Mouse (Mus musculus) intestine, postnatal 0 days (tissue): ENCODE measurements around the gene Fam208a. TPM values are rescaled to one million over a fixed set of nuclear protein-coding genes. Genes with fewer than 3 reads are reported as not detected.

Source experiments
- ATAC-seq: fragments of 200-750 bp; cut with Nextera tagmentation; 2 replicates; pipeline ENCODE4 v1.8.0; 2017; ENCODE audit warnings: mild to moderate bottlenecking, moderate TSS enrichment, moderate library complexity
- H3K27ac ChIP-seq: fragments of 300-500 bp; sonication (generic); 2 replicates; pipeline ENCODE4 v1.5.1; 2014; ENCODE audit warnings: mild to moderate bottlenecking, low read depth, low read length, moderate library complexity
- H3K27me3 ChIP-seq: fragments of 300-500 bp; sonication (generic); replicated peaks from 2 replicates; pipeline ENCODE4 v1.6.1; 2014; ENCODE audit warnings: low read length, mixed read lengths; ENCODE audit not compliant: control insufficient read depth, insufficient read depth
- H3K36me3 ChIP-seq: fragments of 300-500 bp; sonication (generic); 2 replicates; pipeline ENCODE4 v1.6.1; 2014; ENCODE audit warnings: mild to moderate bottlenecking, moderate library complexity; ENCODE audit not compliant: control insufficient read depth, insufficient read depth
- H3K4me1 ChIP-seq: fragments of 300-500 bp; sonication (generic); replicated peaks from 2 replicates; pipeline ENCODE4 v1.6.1; 2014; ENCODE audit warnings: antibody characterized with exemption, low read length, mixed read lengths; ENCODE audit not compliant: control insufficient read depth, insufficient read depth
- H3K4me2 ChIP-seq: fragments of 300-500 bp; sonication (generic); replicated peaks from 2 replicates; pipeline ENCODE4 v1.6.1; 2014; ENCODE audit warnings: low read depth, mild to moderate bottlenecking, moderate library complexity
- H3K4me3 ChIP-seq: fragments of 300-500 bp; sonication (generic); 2 replicates; pipeline ENCODE4 v1.5.1; 2014; ENCODE audit warnings: low read depth, low read length
- H3K9ac ChIP-seq: fragments of 300-500 bp; sonication (generic); 2 replicates; pipeline ENCODE4 v1.6.1; 2014; ENCODE audit warnings: mild to moderate bottlenecking, low read depth, low read length
- H3K9me3 ChIP-seq: fragments of 300-500 bp; sonication (generic); 2 replicates; pipeline ENCODE4 v1.6.1; 2016; ENCODE audit warnings: mixed run types; ENCODE audit not compliant: control insufficient read depth
- CTCF ChIP-seq: sonication (generic); IDR thresholded peaks from 2 replicates; pipeline ENCODE4 v1.5.1; 2016; ENCODE audit warnings: low read depth, mild to moderate bottlenecking, control low read depth, antibody characterized with exemption, moderate library complexity
- WGBS: fragments of 180-500 bp; shearing (Covaris S2); extraction: QIAGEN DNeasy Blood & Tissue Kit; methylation state at CpG from one replicate; pipeline ENCODE4 v1.1.7; 2014; 5-methylcytosine and 5-hydroxymethylcytosine counted together
- polyA plus RNA-seq: library from polyadenylated mRNA; unstranded; fragments of >200 nt; fragmentation: Nextera tagmentation; extraction: Ambion mirVana; gene quantifications from 2 replicates; pipeline ENCODE4 v1.2.1, GENCODE M21; 2015

Gene Fam208a
- polyA plus RNA-seq, 1 experiment from 2014 or later: 4.9 TPM

DNA sequence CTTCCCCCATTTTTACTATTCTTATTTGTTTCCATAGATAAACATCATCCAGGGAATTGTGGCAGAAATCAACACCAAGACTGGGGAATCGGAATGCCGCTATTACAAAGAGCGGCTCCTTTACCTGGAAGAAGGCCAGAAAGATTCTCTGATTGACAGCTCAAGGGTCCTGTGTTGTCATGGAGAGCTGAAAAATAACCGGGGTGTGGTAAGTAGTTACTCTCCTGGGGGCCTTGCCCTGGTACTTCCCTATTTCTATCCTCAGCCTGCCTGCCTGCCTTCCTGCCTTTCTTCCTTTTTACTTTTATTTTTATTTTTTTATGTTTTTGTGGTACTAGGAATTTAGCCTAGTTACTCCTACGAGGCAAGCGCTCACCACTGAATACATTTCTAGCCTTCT is 31.1 kb upstream of the Fam208a start:
- Histone ChIP-seq H3K27me3 (no peaks in the 10 kb centered on the region), H3K36me3 (peaks cover 30% of the 10 kb centered on the region; the same call in 1 of the 2 replicates), H3K4me3 (no peak overlapping the region), H3K9me3 (no peaks in the 10 kb centered on the region), H3K27ac (no peak overlapping the region), H3K4me2 (no peak overlapping the region), H3K4me1 (no peaks in the 10 kb centered on the region), H3K9ac (no peak overlapping the region)
- 85% methylated on average over 6 of the region's 6 CpGs for WGBS
- no peak for ATAC-seq
- TF ChIP-seq CTCF: no peak

DNA sequence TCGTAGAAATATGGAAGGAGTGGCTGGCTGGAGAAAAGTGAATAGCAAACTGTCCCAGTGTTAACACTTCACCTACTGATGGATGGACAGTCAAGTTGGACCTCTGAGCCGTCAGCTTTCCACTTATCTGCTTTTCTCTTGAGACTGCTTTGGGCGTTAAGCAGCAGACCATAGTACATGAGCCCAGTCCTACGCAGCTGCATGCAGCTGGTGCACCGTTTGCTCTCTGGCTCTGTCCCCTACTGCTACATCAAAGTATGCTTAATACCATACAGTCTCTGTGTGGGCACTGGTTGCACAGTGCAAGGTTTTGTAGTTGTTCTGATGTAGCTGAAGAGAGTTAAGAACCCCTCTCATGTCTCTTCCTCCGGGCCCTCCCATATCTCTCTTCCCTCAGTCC is 28.1 kb upstream of the Fam208a start:
- Histone ChIP-seq H3K4me3 (no peak overlapping the region), H3K4me1 (no peaks in the 10 kb centered on the region), H3K27me3 (no peaks in the 10 kb centered on the region), H3K9me3 (no peaks in the 10 kb centered on the region), H3K36me3 (peaks cover 29% of the 10 kb centered on the region; the same call in 1 of the 2 replicates), H3K4me2 (no peak overlapping the region), H3K9ac (no peak overlapping the region), H3K27ac (no peak overlapping the region)
- TF ChIP-seq CTCF: no peak
- WGBS: 71% methylated on average over 6 of the region's 6 CpGs
- ATAC-seq: no peak

- no peaks in the 10 kb centered on the region for H3K27me3 ChIP-seq
- H3K4me2 ChIP-seq: no peak overlapping the region
- no peak for ATAC-seq
- no peak for TF ChIP-seq CTCF
- H3K36me3 ChIP-seq: peaks cover 27% of the 10 kb centered on the region; the same call in 1 of the 2 replicates
- no peak overlapping the region for H3K27ac ChIP-seq
- no peaks in the 10 kb centered on the region for H3K4me1 ChIP-seq
- no peak overlapping the region for H3K9ac ChIP-seq
- H3K4me3 ChIP-seq: no peak overlapping the region
- WGBS: 76% methylated on average over 12 of the region's 12 CpGs
- no peaks in the 10 kb centered on the region for H3K9me3 ChIP-seq
Measured at GRCm38 (mm10) chr14:27401717-27402278, 26.8 kb upstream of the Fam208a start.

GRCm38 (mm10) chr14:27402332-27403250 is 26.0 kb upstream of the Fam208a start:
- Histone ChIP-seq H3K4me1 (no peaks in the 10 kb centered on the region), H3K27ac (no peak overlapping the region)
- ATAC-seq: no peak

GRCm38 (mm10) chr14:27405452-27405851 is 23.2 kb upstream of the Fam208a start:
- Histone ChIP-seq H3K4me2 (no peak overlapping the region), H3K27me3 (no peaks in the 10 kb centered on the region), H3K27ac (no peak overlapping the region), H3K4me3 (no peak overlapping the region), H3K4me1 (no peaks in the 10 kb centered on the region), H3K9me3 (no peaks in the 10 kb centered on the region), H3K36me3 (peaks cover 8% of the 10 kb centered on the region; the same call in 1 of the 2 replicates), H3K9ac (no peak overlapping the region)
- 83% methylated on average over 4 of the region's 4 CpGs for WGBS
- no peak for ATAC-seq
- TF ChIP-seq CTCF: no peak

More at GRCm38 (mm10) chr14:27402332-27403250, 26.0 kb upstream of the Fam208a start:
- no peaks in the 10 kb centered on the region for H3K9me3 ChIP-seq
- no peaks in the 10 kb centered on the region for H3K27me3 ChIP-seq
- peaks cover 25% of the 10 kb centered on the region; the same call in 1 of the 2 replicates for H3K36me3 ChIP-seq
- no peak for TF ChIP-seq CTCF
- H3K9ac ChIP-seq: no peak overlapping the region
- no peak overlapping the region for H3K4me3 ChIP-seq
- WGBS: 70% methylated on average over 10 of the region's 10 CpGs
- H3K4me2 ChIP-seq: no peak overlapping the region

DNA sequence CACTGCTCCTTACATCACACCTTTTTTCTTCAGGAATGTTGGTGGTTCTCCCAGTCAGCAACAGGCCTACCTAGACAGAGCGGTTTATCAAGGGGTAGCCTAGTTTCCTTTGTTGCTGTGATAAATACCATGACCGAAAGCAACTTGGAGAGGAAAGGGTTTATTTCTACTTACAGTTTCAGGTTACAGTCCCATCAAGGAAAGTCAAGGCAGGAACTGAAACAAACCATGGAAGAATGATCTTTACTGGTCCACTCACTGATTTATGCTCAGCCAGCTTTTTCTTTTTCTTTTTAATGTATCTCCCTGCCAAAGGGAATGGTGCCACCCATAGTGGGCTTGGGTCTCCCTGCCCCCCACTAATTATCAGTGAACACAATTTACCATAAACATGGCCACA is 22.7 kb upstream of the Fam208a start:
- Histone ChIP-seq H3K9me3 (no peaks in the 10 kb centered on the region), H3K9ac (no peak overlapping the region)
- WGBS: 98% methylated on average over 2 of the region's 2 CpGs

More for the DNA sequence above, 22.7 kb upstream of the Fam208a start:
- Histone ChIP-seq H3K4me1 (no peaks in the 10 kb centered on the region), H3K27ac (no peak overlapping the region), H3K4me2 (no peak overlapping the region), H3K4me3 (no peak overlapping the region), H3K36me3 (peaks cover 6% of the 10 kb centered on the region; the same call in 1 of the 2 replicates), H3K27me3 (no peaks in the 10 kb centered on the region)
- ATAC-seq: no peak
- TF ChIP-seq CTCF: no peak
